Mouse (Mus musculus) heart, postnatal 0 days (tissue): ENCODE data around the gene Lamtor2. TPM values are rescaled to one million over a fixed set of nuclear protein-coding genes. Genes with fewer than 3 reads are reported as not detected.
A peak's percentile ranks its signal among the peaks of the same experiment; 100 is the strongest.

Source experiments
- ATAC-seq: fragments of 200-750 bp; cut with Nextera tagmentation; 2 replicates; pipeline ENCODE4 v1.8.0; 2017; ENCODE audit warnings: low read depth, moderate number of reproducible peaks, moderate library complexity; ENCODE audit not compliant: insufficient read depth
- DNase-seq: peaks from one replicate; pipeline ENCODE4 v3.0.0-alpha.2; 2016; ENCODE audit warnings: low spot score
- H3K27ac ChIP-seq: fragments of 300-500 bp; sonication (generic); 2 replicates; pipeline ENCODE4 v1.5.1; 2014; ENCODE audit warnings: low read depth, mild to moderate bottlenecking
- H3K27me3 ChIP-seq: fragments of 300-500 bp; sonication (generic); 2 replicates; pipeline ENCODE4 v1.6.1; 2014; ENCODE audit warnings: low read length, mixed read lengths; ENCODE audit not compliant: control insufficient read depth, insufficient read depth
- H3K36me3 ChIP-seq: fragments of 300-500 bp; sonication (generic); replicated peaks from 2 replicates; pipeline ENCODE4 v1.6.1; 2014; ENCODE audit warnings: low read length, mixed read lengths; ENCODE audit not compliant: control insufficient read depth, insufficient read depth
- H3K4me1 ChIP-seq: fragments of 300-500 bp; sonication (generic); 2 replicates; pipeline ENCODE4 v1.6.1; 2014; ENCODE audit warnings: antibody characterized with exemption; ENCODE audit not compliant: control insufficient read depth, insufficient read depth
- H3K4me2 ChIP-seq: fragments of 300-500 bp; sonication (generic); 2 replicates; pipeline ENCODE4 v1.6.1; 2014; ENCODE audit warnings: low read depth, mild to moderate bottlenecking, low read length, moderate library complexity
- H3K4me3 ChIP-seq: fragments of 300-500 bp; sonication (generic); 2 replicates; pipeline ENCODE4 v1.5.1; 2014; ENCODE audit warnings: low read depth, low read length
- H3K9ac ChIP-seq: fragments of 300-500 bp; sonication (generic); replicated peaks from 2 replicates; pipeline ENCODE4 v1.6.1; 2014; ENCODE audit warnings: low read depth, low read length, mixed read lengths
- H3K9me3 ChIP-seq: fragments of 300-500 bp; sonication (generic); replicated peaks from 2 replicates; pipeline ENCODE4 v1.6.1; 2016; ENCODE audit warnings: low read length; ENCODE audit not compliant: control insufficient read depth
- CTCF ChIP-seq: IDR thresholded peaks from 2 replicates; pipeline ENCODE4 v1.5.1; 2016; ENCODE audit warnings: antibody characterized with exemption, control low read depth, low read depth
- EP300 ChIP-seq: IDR thresholded peaks from 2 replicates; pipeline ENCODE4 v1.6.1; 2016; ENCODE audit warnings: antibody characterized with exemption, low read depth
- WGBS: fragments of 180-500 bp; shearing (Covaris S2); extraction: QIAGEN DNeasy Blood & Tissue Kit; methylation state at CpG from one replicate; pipeline ENCODE4 v1.1.7; 2014; 5-methylcytosine and 5-hydroxymethylcytosine counted together
- polyA plus RNA-seq: library from polyadenylated mRNA; unstranded; fragments of >200 nt; fragmentation: Nextera tagmentation; extraction: Ambion mirVana; gene quantifications from 2 replicates; pipeline ENCODE4 v1.2.1, GENCODE M21; 2015
- total RNA-seq: library from RNA; depleted of rRNA; stranded (reverse); fragments of >200 nt; gene quantifications from 2 replicates; pipeline ENCODE4 v1.2.3, GENCODE M21; 2014; ENCODE audit warnings: low replicate concordance

The Lamtor2 gene
- total and polyA plus RNA-seq, 2 experiments from 2014 or later, result 3.6 to 131 TPM

- H3K4me1 ChIP-seq, result peaks cover 28% of the 10 kb centered on the region
- 55% methylated on average over 8 of the region's 8 CpGs for WGBS
- H3K9ac ChIP-seq, result no peak overlapping the region
These were observed 48.8 kb downstream of the Lamtor2 start for GRCm38 (mm10) chr3:88503881-88504746.

GRCm38 (mm10) chr3:88503505-88503863, 49.4 kb downstream of the Lamtor2 start:
- ATAC-seq, result peak; percentile 36

More at GRCm38 (mm10) chr3:88503881-88504746, 48.8 kb downstream of the Lamtor2 start:
- H3K27me3 ChIP-seq, result no peaks in the 10 kb centered on the region
- no peaks in the 10 kb centered on the region for H3K36me3 ChIP-seq
- DNase-seq, result no peak
- H3K4me2 ChIP-seq, result 0 out of 2 replicates have a peak overlapping the region, but pooled peaks have one; percentile 97
- ATAC-seq, result no peak
- no peak overlapping the region for H3K4me3 ChIP-seq
- TF ChIP-seq CTCF, result no peak
- no peak for TF ChIP-seq EP300
- no peaks in the 10 kb centered on the region for H3K9me3 ChIP-seq
- H3K27ac ChIP-seq, result peak overlapping the region; percentile 95

GRCm38 (mm10) chr3:88502641-88503504, 50.0 kb downstream of the Lamtor2 start:
- peak overlapping the region; percentile 95 for H3K27ac ChIP-seq
- peaks cover 6% of the 10 kb centered on the region; the same call in 1 of the 2 replicates for H3K36me3 ChIP-seq
- H3K9ac ChIP-seq, result peak overlapping the region; percentile 93
- H3K27me3 ChIP-seq, result no peaks in the 10 kb centered on the region
- H3K4me2 ChIP-seq, result peak overlapping the region; percentile 97
- peak overlapping the region; percentile 91 for H3K4me3 ChIP-seq
- H3K9me3 ChIP-seq, result no peaks in the 10 kb centered on the region
- peaks cover 28% of the 10 kb centered on the region for H3K4me1 ChIP-seq
- ATAC-seq (peak; percentile 92), DNase-seq (peak; percentile 93)
- TF ChIP-seq CTCF (no peak), EP300 (peak; percentile 50; the same call in 1 of the 2 replicates)
- WGBS, result under 1% methylated on average over 55 of the region's 55 CpGs

More at GRCm38 (mm10) chr3:88503505-88503863, 49.4 kb downstream of the Lamtor2 start:
- no peak for TF ChIP-seq CTCF
- TF ChIP-seq EP300, result no peak
- H3K4me1 ChIP-seq, result peaks cover 28% of the 10 kb centered on the region
- DNase-seq, result no peak
- 20% methylated on average over 4 of the region's 4 CpGs for WGBS
- peak overlapping the region; percentile 91 for H3K4me3 ChIP-seq
- H3K9me3 ChIP-seq, result no peaks in the 10 kb centered on the region
- H3K4me2 ChIP-seq, result peak overlapping the region; percentile 97
- H3K9ac ChIP-seq, result no peak overlapping the region
- H3K27ac ChIP-seq, result peak overlapping the region; percentile 95
- no peaks in the 10 kb centered on the region for H3K36me3 ChIP-seq
- H3K27me3 ChIP-seq, result no peaks in the 10 kb centered on the region

GRCm38 (mm10) chr3:88502031-88502571, 50.8 kb downstream of the Lamtor2 start:
- Histone ChIP-seq H3K4me1 (peaks cover 28% of the 10 kb centered on the region), H3K27me3 (no peaks in the 10 kb centered on the region), H3K4me3 (peak overlapping the region; percentile 91), H3K4me2 (peak overlapping the region; percentile 97), H3K9me3 (no peaks in the 10 kb centered on the region), H3K27ac (peak overlapping the region; percentile 95), H3K9ac (peak overlapping the region; percentile 93), H3K36me3 (peaks cover 7% of the 10 kb centered on the region)
- WGBS, result 9% methylated on average over 11 of the region's 11 CpGs
- no peak for TF ChIP-seq CTCF
- TF ChIP-seq EP300, result no peak
- ATAC-seq, result peak; percentile 10; the same call in 1 of the 2 replicates
- peak; percentile 51 for DNase-seq
